Mouse (Mus musculus): ENCODE measurements around the gene Ptprm. TPM values are rescaled to one million over a fixed set of nuclear protein-coding genes. Genes with fewer than 3 reads are reported as not detected.

Ptprm gene
- polyA plus RNA-seq, 1 experiment from 2014 or later: 1.6 TPM

GRCm38 (mm10) chr17:67281640-67282170, 72.6 kb downstream of the Ptprm start:
- Histone ChIP-seq H3K9ac (ENCODE audit: low read depth, low read length) (no peak overlapping the region), H3K9me3 (replicated peaks; ENCODE audit: control insufficient read depth, low read length) (no peaks in the 10 kb centered on the region), H3K4me1 (ENCODE audit: control insufficient read depth, low read depth, low read length) (no peaks in the 10 kb centered on the region), H3K36me3 (ENCODE audit: control insufficient read depth, insufficient read depth) (no peaks in the 10 kb centered on the region), H3K4me2 (ENCODE audit: low read depth, low read length) (no peak overlapping the region), H3K27ac (ENCODE audit: low read length) (no peak overlapping the region), H3K4me3 (ENCODE audit: low read depth, low read length) (no peak overlapping the region), H3K27me3 (ENCODE audit: control insufficient read depth, insufficient read depth, low read depth, low read length) (no peaks in the 10 kb centered on the region)
- whole genome bisulfite sequencing (ENCODE audit: insufficient replicate concordance): 35% methylated on average over 13 of the region's 13 CpGs
- ATAC-seq (ENCODE audit: low read depth): no peak

GRCm38 (mm10) chr17:67277124-67277910, 76.9 kb downstream of the Ptprm start:
- Histone ChIP-seq H3K9ac (ENCODE audit: low read depth, low read length) (no peak overlapping the region), H3K27ac (ENCODE audit: low read length) (no peak overlapping the region), H3K4me1 (ENCODE audit: control insufficient read depth, low read depth, low read length) (no peaks in the 10 kb centered on the region), H3K9me3 (replicated peaks; ENCODE audit: control insufficient read depth, low read length) (no peaks in the 10 kb centered on the region), H3K4me3 (ENCODE audit: low read depth, low read length) (no peak overlapping the region), H3K36me3 (ENCODE audit: control insufficient read depth, insufficient read depth) (no peaks in the 10 kb centered on the region), H3K27me3 (ENCODE audit: control insufficient read depth, insufficient read depth, low read depth, low read length) (no peaks in the 10 kb centered on the region), H3K4me2 (ENCODE audit: low read depth, low read length) (no peak overlapping the region)
- ATAC-seq (ENCODE audit: low read depth): no peak
- 71% methylated on average over 13 of the region's 13 CpGs for WGBS (ENCODE audit: insufficient replicate concordance)

- Histone ChIP-seq H3K4me2 (ENCODE audit: low read depth, low read length) (no peak overlapping the region), H3K36me3 (ENCODE audit: control insufficient read depth, insufficient read depth) (no peaks in the 10 kb centered on the region), H3K4me1 (ENCODE audit: control insufficient read depth, low read depth, low read length) (no peaks in the 10 kb centered on the region), H3K27me3 (ENCODE audit: control insufficient read depth, insufficient read depth, low read depth, low read length) (no peaks in the 10 kb centered on the region), H3K9me3 (replicated peaks; ENCODE audit: control insufficient read depth, low read length) (no peaks in the 10 kb centered on the region), H3K4me3 (ENCODE audit: low read depth, low read length) (no peak overlapping the region), H3K9ac (ENCODE audit: low read depth, low read length) (no peak overlapping the region), H3K27ac (ENCODE audit: low read length) (no peak overlapping the region)
- 34% methylated on average over 21 of the region's 21 CpGs for WGBS (ENCODE audit: insufficient replicate concordance)
- ATAC-seq (ENCODE audit: low read depth): no peak
These were observed 79.6 kb downstream of the Ptprm start for GRCm38 (mm10) chr17:67274531-67275094.

DNA sequence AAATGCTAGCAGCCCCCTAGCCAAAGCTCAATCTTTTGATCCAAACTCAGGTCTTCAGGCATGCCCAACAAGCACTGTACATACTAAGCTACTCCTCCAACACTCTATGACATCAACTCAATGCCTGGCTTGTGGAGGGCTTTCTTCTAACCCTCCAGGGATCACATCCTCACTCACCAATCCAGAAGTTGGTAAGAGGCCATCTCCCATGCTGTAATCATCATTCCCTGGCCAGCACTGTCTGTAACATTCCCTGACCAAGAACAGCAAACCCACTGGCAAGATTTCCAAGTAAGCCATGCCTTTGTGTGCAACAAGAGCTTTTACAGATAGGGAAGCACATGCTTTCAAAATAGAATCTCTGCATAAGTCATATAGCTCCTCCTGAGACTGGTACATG, 81.3 kb downstream of the Ptprm start:
- H3K9ac ChIP-seq (ENCODE audit: low read depth, low read length): no peak overlapping the region
- ATAC-seq (ENCODE audit: low read depth): no peak
- H3K27me3 ChIP-seq (ENCODE audit: control insufficient read depth, insufficient read depth, low read depth, low read length): no peaks in the 10 kb centered on the region
- H3K27ac ChIP-seq (ENCODE audit: low read length): no peak overlapping the region
- H3K36me3 ChIP-seq (ENCODE audit: control insufficient read depth, insufficient read depth): no peaks in the 10 kb centered on the region
- no peak overlapping the region for H3K4me3 ChIP-seq (ENCODE audit: low read depth, low read length)
- H3K4me2 ChIP-seq (ENCODE audit: low read depth, low read length): no peak overlapping the region
- H3K9me3 ChIP-seq (replicated peaks; ENCODE audit: control insufficient read depth, low read length): no peaks in the 10 kb centered on the region
- H3K4me1 ChIP-seq (ENCODE audit: control insufficient read depth, low read depth, low read length): no peaks in the 10 kb centered on the region

DNA sequence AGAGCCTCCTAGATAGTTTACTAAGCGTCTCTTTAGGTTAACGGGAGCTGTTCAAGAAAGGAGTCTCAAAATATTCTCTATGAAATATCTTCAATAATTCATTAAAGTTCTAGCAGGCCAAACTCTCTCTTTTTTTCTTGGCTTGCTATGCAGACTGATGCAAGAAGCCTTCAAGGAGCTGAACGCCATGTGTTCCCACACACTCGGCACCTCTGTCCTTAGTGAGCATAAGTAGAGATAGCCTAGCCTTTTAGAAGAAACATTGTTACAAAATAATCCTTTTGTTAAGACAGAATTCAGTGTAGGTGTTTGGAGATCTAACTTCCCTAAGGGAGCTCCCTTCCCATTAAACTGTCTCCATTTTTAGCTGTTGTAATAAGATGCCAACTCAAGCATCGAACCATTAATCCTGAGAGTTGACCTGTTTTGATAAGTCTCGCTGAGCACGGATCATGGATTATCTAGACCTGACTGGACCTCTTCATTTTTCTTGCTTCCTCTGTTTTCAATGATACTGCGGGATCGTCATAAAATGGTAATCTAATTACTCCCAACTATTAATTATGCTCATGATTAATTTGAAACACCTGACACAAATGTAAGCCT, 85.7 kb downstream of the Ptprm start:
- 71% methylated on average over 9 of the region's 9 CpGs for WGBS (ENCODE audit: insufficient replicate concordance)
- Histone ChIP-seq H3K9ac (ENCODE audit: low read depth, low read length) (no peak overlapping the region), H3K4me1 (ENCODE audit: control insufficient read depth, low read depth, low read length) (no peaks in the 10 kb centered on the region), H3K36me3 (ENCODE audit: control insufficient read depth, insufficient read depth) (no peaks in the 10 kb centered on the region), H3K27me3 (ENCODE audit: control insufficient read depth, insufficient read depth, low read depth, low read length) (no peaks in the 10 kb centered on the region), H3K9me3 (replicated peaks; ENCODE audit: control insufficient read depth, low read length) (no peaks in the 10 kb centered on the region), H3K4me3 (ENCODE audit: low read depth, low read length) (no peak overlapping the region), H3K4me2 (ENCODE audit: low read depth, low read length) (no peak overlapping the region), H3K27ac (ENCODE audit: low read length) (no peak overlapping the region)
- no peak for ATAC-seq (ENCODE audit: low read depth)

- no peak overlapping the region for H3K4me3 ChIP-seq (ENCODE audit: low read depth, low read length)
- H3K36me3 ChIP-seq (ENCODE audit: control insufficient read depth, insufficient read depth): no peaks in the 10 kb centered on the region
- no peak overlapping the region for H3K27ac ChIP-seq (ENCODE audit: low read length)
- H3K9me3 ChIP-seq (replicated peaks; ENCODE audit: control insufficient read depth, low read length): no peaks in the 10 kb centered on the region
- no peak overlapping the region for H3K9ac ChIP-seq (ENCODE audit: low read depth, low read length)
- no peaks in the 10 kb centered on the region for H3K27me3 ChIP-seq (ENCODE audit: control insufficient read depth, insufficient read depth, low read depth, low read length)
- no peak overlapping the region for H3K4me2 ChIP-seq (ENCODE audit: low read depth, low read length)
- ATAC-seq (ENCODE audit: low read depth): no peak
- 77% methylated on average over 6 of the region's 6 CpGs for WGBS (ENCODE audit: insufficient replicate concordance)
- no peaks in the 10 kb centered on the region for H3K4me1 ChIP-seq (ENCODE audit: control insufficient read depth, low read depth, low read length)
These were observed 88.0 kb downstream of the Ptprm start for GRCm38 (mm10) chr17:67266270-67266669.

DNA sequence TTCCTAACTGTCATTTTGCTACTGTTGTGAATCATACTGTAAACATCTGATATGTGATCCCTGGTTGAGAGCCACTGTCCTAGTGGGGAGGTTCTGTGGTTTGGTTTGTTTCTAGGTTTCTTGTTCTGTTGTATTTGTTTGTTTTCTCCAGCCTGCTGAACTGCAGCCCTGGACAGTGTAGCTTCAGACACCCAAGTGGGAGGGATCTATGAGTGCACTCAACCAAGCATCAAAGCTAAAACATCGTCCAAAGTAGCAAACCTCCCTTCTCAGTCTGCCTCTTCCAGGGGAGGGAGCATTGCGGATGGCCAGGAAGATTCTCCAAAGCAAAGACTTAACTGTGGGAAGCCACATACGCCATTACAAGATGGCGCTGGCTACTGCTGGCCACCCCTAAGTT, 88.7 kb downstream of the Ptprm start:
- WGBS (ENCODE audit: insufficient replicate concordance): 79% methylated on average over 4 of the region's 4 CpGs
- no peaks in the 10 kb centered on the region for H3K36me3 ChIP-seq (ENCODE audit: control insufficient read depth, insufficient read depth)
- no peak overlapping the region for H3K9ac ChIP-seq (ENCODE audit: low read depth, low read length)
- no peaks in the 10 kb centered on the region for H3K9me3 ChIP-seq (replicated peaks; ENCODE audit: control insufficient read depth, low read length)
- H3K27ac ChIP-seq (ENCODE audit: low read length): no peak overlapping the region
- H3K4me3 ChIP-seq (ENCODE audit: low read depth, low read length): no peak overlapping the region
- H3K4me2 ChIP-seq (ENCODE audit: low read depth, low read length): no peak overlapping the region
- H3K4me1 ChIP-seq (ENCODE audit: control insufficient read depth, low read depth, low read length): no peaks in the 10 kb centered on the region
- no peak for ATAC-seq (ENCODE audit: low read depth)
- H3K27me3 ChIP-seq (ENCODE audit: control insufficient read depth, insufficient read depth, low read depth, low read length): no peaks in the 10 kb centered on the region

- WGBS (ENCODE audit: insufficient replicate concordance): 64% methylated on average over 6 of the region's 6 CpGs
- H3K27ac ChIP-seq (ENCODE audit: low read length): no peak overlapping the region
- H3K4me3 ChIP-seq (ENCODE audit: low read depth, low read length): no peak overlapping the region
- no peak overlapping the region for H3K9ac ChIP-seq (ENCODE audit: low read depth, low read length)
- H3K9me3 ChIP-seq (replicated peaks; ENCODE audit: control insufficient read depth, low read length): no peaks in the 10 kb centered on the region
- no peaks in the 10 kb centered on the region for H3K4me1 ChIP-seq (ENCODE audit: control insufficient read depth, low read depth, low read length)
- no peaks in the 10 kb centered on the region for H3K36me3 ChIP-seq (ENCODE audit: control insufficient read depth, insufficient read depth)
- ATAC-seq (ENCODE audit: low read depth): no peak
- H3K4me2 ChIP-seq (ENCODE audit: low read depth, low read length): no peak overlapping the region
- H3K27me3 ChIP-seq (ENCODE audit: control insufficient read depth, insufficient read depth, low read depth, low read length): no peaks in the 10 kb centered on the region
These were observed 89.5 kb downstream of the Ptprm start for GRCm38 (mm10) chr17:67264716-67265115.

- Histone ChIP-seq H3K36me3 (ENCODE audit: control insufficient read depth, insufficient read depth) (no peaks in the 10 kb centered on the region), H3K4me3 (ENCODE audit: low read depth, low read length) (no peak overlapping the region), H3K4me2 (ENCODE audit: low read depth, low read length) (no peak overlapping the region), H3K9me3 (replicated peaks; ENCODE audit: control insufficient read depth, low read length) (no peaks in the 10 kb centered on the region), H3K9ac (ENCODE audit: low read depth, low read length) (no peak overlapping the region), H3K27me3 (ENCODE audit: control insufficient read depth, insufficient read depth, low read depth, low read length) (no peaks in the 10 kb centered on the region), H3K4me1 (ENCODE audit: control insufficient read depth, low read depth, low read length) (no peaks in the 10 kb centered on the region), H3K27ac (ENCODE audit: low read length) (no peak overlapping the region)
- ATAC-seq (ENCODE audit: low read depth): no peak
- 52% methylated on average over 1 of the region's 1 CpGs for WGBS (ENCODE audit: insufficient replicate concordance)
These were observed 91.2 kb downstream of the Ptprm start for GRCm38 (mm10) chr17:67263024-67263423.
